Mouse (Mus musculus) ZHBTc4 (cell line): ENCODE results near the gene Grip1.

Source experiments
- DNase-seq: peaks from one replicate; pipeline ENCODE4 v3.0.0-alpha.2; 2011; ENCODE audit warnings: low read depth, low spot score

Grip1 gene

GRCm38 (mm10) chr10:119752361-119752798, 298.8 kb downstream of the Grip1 start:
- no peak for DNase-seq

GRCm38 (mm10) chr10:119756271-119756670, 302.6 kb downstream of the Grip1 start:
- DNase-seq = no peak

GRCm38 (mm10) chr10:119757219-119757618, 303.6 kb downstream of the Grip1 start:
- DNase-seq = peak; percentile 33

GRCm38 (mm10) chr10:119761451-119762367, 308.1 kb downstream of the Grip1 start:
- peak; percentile 13 for DNase-seq

- DNase-seq = no peak
These were observed 325.2 kb downstream of the Grip1 start for GRCm38 (mm10) chr10:119778871-119779270.

GRCm38 (mm10) chr10:119779657-119780056, 326.0 kb downstream of the Grip1 start:
- no peak for DNase-seq

GRCm38 (mm10) chr10:119790507-119790906, 336.9 kb downstream of the Grip1 start:
- no peak for DNase-seq

GRCm38 (mm10) chr10:119802421-119802820, 348.8 kb downstream of the Grip1 start:
- DNase-seq = no peak

GRCm38 (mm10) chr10:119803633-119804422, 350.2 kb downstream of the Grip1 start:
- DNase-seq = peak; percentile 93

- DNase-seq = no peak
These were observed 350.8 kb downstream of the Grip1 start for GRCm38 (mm10) chr10:119804423-119804814.

GRCm38 (mm10) chr10:119805082-119805481, 351.5 kb downstream of the Grip1 start:
- no peak for DNase-seq

GRCm38 (mm10) chr10:119806151-119806550, 352.5 kb downstream of the Grip1 start:
- no peak for DNase-seq

- DNase-seq = no peak
These were observed 354.8 kb downstream of the Grip1 start for GRCm38 (mm10) chr10:119808384-119808783.

GRCm38 (mm10) chr10:119814087-119814486, 360.5 kb downstream of the Grip1 start:
- DNase-seq = peak; percentile 85

- no peak for DNase-seq
These were observed 362.4 kb downstream of the Grip1 start for GRCm38 (mm10) chr10:119816001-119816400.

GRCm38 (mm10) chr10:119818381-119818780, 364.8 kb downstream of the Grip1 start:
- peak; percentile 18 for DNase-seq

- peak; percentile 18 for DNase-seq
These were observed 365.6 kb downstream of the Grip1 start for GRCm38 (mm10) chr10:119819102-119819681.

- DNase-seq = no peak
These were observed 366.1 kb downstream of the Grip1 start for GRCm38 (mm10) chr10:119819740-119820139.

GRCm38 (mm10) chr10:119820428-119820827, 366.8 kb downstream of the Grip1 start:
- DNase-seq = no peak

- peak; percentile 48 for DNase-seq
These were observed 370.1 kb downstream of the Grip1 start for GRCm38 (mm10) chr10:119823691-119824090.

GRCm38 (mm10) chr10:119824521-119824920, 370.9 kb downstream of the Grip1 start:
- DNase-seq = no peak

- DNase-seq = peak; percentile 94
These were observed 376.8 kb downstream of the Grip1 start for GRCm38 (mm10) chr10:119830388-119830956.
